Mouse (Mus musculus) CD4-positive, CD25-positive, alpha-beta regulatory T cell, adult 9 weeks (primary cell): Measurements from ENCODE around the gene Phf11a. TPM values are rescaled to one million over a fixed set of nuclear protein-coding genes. Genes with fewer than 3 reads are reported as not detected.

Experiments
- polyA plus RNA-seq: library from polyadenylated mRNA; unstranded; fragments of 100-300 nt; shearing (Covaris generic); gene quantifications from one replicate; pipeline ENCODE4 v1.2.1, GENCODE M21; 2017

Gene Phf11a
- 46.1 TPM for polyA plus RNA-seq

GRCm38 (mm10) chr14:59297391-59297790 lies at the start of gene Phf11a:
Gene Phf11a, minus strand, starts transcription at chr14:59297522.

GRCm38 (mm10) chr14:59341189-59341588 lies 43.9 kb upstream of the Phf11a start, which contains the start of gene Phf11b:
Gene Phf11b, minus strand, starts transcription at chr14:59341351.

GRCm38 (mm10) chr14:59260056-59260455 lies 37.3 kb downstream of the Phf11a start, which contains the start of gene Gm6904:
Gene Gm6904, minus strand, starts transcription at chr14:59260216.

Other genes starting within 250 kb of the Phf11a start
- gene 1700129C05Rik, start 154.6 kb downstream of the Phf11a start, polyA plus RNA-seq, result not detected
- gene Gm5142, start 118.8 kb downstream of the Phf11a start, polyA plus RNA-seq, result not detected
- gene Rcbtb1, start 96.3 kb downstream of the Phf11a start, polyA plus RNA-seq, result 26.6 TPM
- 9.4 TPM for gene Gm6904, start 37.3 kb downstream of the Phf11a start, polyA plus RNA-seq
- gene Phf11b, start 43.8 kb upstream of the Phf11a start, polyA plus RNA-seq, result 201 TPM
- 17.4 TPM for gene Phf11d, start 67.9 kb upstream of the Phf11a start, polyA plus RNA-seq
- gene Phf11c, start 97.9 kb upstream of the Phf11a start, polyA plus RNA-seq, result 27.4 TPM
- 25.8 TPM for gene Setdb2, start 143.4 kb upstream of the Phf11a start, polyA plus RNA-seq
- gene Cab39l, start 143.4 kb upstream of the Phf11a start, polyA plus RNA-seq, result 74.8 TPM